Mouse (Mus musculus) cerebellum, adult 2 months (tissue): ENCODE data around the gene Dazap1.

Experiments
- CTCF ChIP-seq: fragments of 200-500 bp; IDR thresholded peaks from 2 replicates; pipeline ENCODE4 v1.5.1; 2011; ENCODE audit warnings: low read depth, mild to moderate bottlenecking, control low read depth, low read length, moderate library complexity, borderline replicate concordance; ENCODE audit not compliant: insufficient read depth
- POLR2A ChIP-seq: fragments of 200-500 bp; IDR thresholded peaks from 2 replicates; pipeline ENCODE4 v1.6.1; 2011; ENCODE audit warnings: low read length, control low read depth, borderline replicate concordance; ENCODE audit not compliant: insufficient read depth

DNA sequence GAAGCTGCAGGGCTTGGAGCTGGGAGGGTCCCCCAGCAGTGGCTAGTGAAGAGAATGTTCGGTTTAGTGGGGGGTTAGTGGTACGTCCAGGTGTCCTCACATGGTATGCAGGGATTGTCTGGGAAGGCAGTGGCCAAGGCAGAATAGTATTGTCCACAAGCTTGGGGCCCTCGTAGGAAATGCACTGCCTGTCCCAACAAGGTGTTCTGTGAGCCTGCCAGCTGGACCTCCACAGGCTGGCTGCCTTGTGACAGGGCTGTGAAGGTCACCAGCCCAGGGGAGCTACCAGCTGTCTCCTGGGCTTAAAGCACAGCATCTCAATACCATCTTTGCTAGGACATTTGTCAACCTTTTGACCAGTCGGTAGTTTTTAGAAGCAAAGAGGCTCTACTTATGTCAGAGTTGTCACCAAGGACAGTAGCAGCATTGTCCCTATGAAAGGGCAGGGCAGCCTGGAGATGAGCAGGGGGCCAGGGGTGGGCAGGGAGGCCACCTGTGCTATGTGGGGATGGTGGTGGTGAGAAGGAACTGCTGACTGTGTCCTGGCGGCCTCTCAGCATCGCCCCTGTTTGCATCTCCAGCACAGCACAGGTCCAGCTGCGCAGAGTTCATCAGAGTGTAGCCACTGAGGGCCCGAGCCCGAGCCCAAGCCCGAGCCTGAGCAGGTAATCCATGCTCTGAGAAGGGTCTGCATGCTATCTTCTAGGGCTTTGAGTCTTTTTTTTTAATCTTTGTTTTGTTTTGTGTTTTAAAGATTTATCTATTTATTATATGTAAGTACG, 8.6 kb upstream of the Dazap1 start:
- TF ChIP-seq CTCF (no peak), POLR2A (no peak)
